Mouse (Mus musculus) 416B (cell line): Measurements from ENCODE around the gene Zfp27.
"Not testable (repeated sequence)": the region's sequence is repeated elsewhere in the genome, so short reads cannot be mapped to it uniquely, and the experiment has no call there.

Experiments used
- DNase-seq: peaks from one replicate; pipeline ENCODE4 v3.0.0; 2011; ENCODE audit warnings: low read depth

The Zfp27 gene

DNA sequence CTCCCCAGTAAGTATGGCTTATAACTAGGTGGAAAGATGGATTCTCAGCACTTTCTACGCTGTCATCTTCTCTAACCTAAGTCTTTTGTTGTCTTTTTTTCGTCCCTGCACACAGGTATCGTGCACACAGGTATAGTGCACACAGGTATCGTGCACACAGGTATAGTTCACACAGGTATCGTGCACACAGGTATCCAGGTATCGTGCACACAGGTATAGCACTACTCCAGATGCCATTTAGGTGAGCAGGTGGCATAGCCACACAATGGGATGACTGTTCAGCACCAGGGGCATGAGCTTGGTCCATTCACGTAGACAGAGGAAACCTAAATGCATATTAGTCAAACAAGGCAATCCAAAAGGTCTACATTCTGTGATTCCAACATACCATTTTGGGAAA is 15.9 kb downstream of the Zfp27 start:
- no peak for DNase-seq

DNA sequence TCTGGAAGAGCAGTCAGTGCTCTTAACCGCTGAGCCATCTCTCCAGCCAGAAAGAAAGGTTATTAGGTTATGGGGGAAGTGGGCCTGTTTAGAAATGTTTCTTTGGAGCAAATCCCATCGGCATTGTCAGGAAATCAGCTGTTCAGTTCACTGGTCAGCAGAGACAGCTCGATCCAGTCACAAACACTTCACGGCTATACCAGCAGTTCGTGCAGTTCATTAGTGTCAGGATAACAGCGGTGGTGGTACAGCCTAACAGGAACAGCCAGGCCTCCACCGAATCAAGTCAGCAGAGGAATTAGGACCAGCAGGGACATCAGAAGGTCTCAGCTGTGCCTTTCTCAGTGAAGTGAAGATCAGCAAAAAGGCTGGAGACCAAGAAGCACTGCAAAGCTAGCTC is 25.5 kb downstream of the Zfp27 start:
- DNase-seq = no peak

DNA sequence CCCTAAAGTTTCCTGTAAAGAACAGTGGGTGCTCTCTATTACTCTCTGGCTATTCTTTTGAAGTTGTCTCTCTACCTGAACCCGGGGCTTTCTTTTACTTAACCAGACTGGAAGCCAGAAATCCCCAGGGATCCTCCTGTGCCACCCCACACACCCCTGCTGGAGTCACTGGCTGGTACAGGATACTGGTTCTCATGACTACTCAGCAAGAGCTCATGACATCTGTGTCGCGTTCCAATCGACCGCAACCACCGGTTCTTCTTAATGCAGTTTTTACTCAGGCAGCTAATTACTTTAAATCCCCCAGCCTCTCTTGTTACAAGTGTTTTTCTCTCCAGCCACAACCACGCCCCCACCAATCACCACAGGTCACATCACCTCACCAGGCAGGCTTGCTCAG is 26.3 kb downstream of the Zfp27 start:
- no peak for DNase-seq

DNA sequence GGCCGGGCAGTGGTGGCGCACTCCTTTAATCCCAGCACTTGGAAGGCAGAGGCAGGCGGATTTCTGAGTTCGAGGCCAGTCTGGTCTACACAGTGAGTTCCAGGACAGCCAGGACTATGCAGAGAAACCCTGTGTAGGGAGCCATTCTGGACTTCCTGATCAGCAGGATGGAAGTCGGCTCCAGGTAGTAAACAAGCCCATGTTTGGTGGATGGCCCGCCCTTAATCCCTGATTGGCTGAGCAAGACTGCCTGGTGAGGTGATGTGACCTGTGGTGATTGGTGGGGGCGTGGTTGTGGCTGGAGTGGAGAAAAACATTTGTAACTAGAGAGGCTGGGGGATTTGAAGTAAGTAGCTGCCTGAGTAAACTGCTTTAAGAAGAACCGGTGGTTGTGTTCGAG is 28.8 kb downstream of the Zfp27 start:
- DNase-seq = not testable (repeated sequence)

DNA sequence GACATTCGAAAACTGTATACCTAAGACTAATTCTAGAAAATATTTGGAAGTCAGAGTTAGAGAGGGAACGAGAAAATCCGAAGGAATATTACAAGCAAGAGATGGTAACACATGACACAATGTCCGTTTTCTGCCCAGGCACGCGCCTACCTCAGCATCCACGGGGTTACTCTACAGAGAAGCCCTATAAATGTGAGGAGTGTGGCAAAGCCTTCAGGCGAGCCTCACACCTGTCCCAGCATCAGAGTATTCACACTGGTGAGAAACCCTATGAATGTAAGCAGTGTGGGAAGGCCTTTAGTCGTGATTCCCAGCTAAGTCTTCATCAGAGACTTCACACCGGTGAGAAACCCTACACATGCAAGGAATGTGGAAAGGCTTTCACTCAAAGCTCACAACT is 32.1 kb downstream of the Zfp27 start:
- no peak for DNase-seq

DNA sequence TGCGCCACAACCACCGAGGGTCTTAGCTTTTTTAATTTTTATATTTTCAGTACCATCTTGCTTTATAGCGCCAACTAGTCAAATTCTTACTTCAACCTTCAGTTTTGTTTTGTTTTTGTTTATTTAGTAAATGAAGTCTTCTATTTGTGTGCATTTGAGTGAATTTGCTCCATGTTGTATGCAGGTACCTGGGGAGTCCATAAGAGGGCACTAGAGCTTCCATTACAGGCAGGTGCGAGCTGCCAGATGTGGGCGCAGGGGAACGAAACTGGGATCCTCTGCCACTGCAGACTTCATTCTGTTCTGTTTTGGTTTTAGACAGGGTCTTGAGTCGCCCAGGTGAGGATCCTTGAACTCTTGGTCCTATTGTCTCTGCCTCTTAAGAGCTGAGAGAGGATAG is 44.7 kb downstream of the Zfp27 start:
- DNase-seq = peak; percentile 70

DNA sequence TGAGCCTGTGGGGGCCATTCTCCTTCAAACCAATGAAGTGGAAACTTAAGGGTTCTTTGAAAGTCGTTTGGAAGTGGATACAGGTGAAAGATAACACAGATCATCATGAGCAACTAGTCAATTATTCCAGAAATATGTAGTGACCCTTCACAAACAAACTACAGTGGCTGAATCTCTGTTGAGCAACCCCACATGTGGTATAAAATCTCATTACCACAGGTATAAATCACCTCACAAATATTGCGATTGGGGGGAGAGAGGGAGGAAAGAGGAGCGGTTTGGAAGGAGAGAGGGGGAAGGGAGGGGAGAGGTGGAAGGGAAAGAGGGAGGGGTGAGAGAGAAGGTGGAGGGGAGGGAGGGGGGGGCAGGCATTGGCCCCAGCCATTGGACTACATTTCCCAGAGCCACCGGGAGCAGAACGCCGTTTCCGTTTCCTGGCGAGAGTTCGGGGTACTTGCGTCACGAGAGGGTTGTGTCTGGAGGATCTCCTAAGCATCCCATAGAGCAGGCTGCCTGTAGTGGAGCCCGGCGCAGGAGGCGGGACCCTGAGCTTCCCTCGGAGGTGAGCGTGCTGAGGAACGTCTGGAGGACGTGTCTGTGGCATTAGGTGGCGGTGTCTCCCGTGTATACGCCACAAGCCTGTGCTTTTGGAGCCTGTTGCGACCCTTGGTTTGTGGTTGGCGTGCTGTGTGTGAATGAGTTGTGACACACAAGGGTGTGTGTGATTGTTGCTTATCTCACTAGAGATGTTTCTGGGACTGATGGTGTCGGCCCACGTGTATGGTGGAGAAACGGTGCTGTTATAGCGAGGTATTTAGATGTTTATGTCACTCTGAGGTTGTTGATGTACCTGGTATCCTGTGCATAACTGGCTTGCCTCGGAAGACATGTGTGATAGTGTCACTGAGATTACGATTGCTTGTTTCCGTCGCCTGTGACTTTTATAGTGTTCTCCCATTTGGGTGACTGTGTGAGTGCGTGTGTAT is 46.5 kb downstream of the Zfp27 start, which contains the start of gene Zfp420:
TSS of gene Zfp420 (plus strand) at position 448 of the 986 bp plus-strand sequence.
- DNase-seq = peak; percentile 93

DNA sequence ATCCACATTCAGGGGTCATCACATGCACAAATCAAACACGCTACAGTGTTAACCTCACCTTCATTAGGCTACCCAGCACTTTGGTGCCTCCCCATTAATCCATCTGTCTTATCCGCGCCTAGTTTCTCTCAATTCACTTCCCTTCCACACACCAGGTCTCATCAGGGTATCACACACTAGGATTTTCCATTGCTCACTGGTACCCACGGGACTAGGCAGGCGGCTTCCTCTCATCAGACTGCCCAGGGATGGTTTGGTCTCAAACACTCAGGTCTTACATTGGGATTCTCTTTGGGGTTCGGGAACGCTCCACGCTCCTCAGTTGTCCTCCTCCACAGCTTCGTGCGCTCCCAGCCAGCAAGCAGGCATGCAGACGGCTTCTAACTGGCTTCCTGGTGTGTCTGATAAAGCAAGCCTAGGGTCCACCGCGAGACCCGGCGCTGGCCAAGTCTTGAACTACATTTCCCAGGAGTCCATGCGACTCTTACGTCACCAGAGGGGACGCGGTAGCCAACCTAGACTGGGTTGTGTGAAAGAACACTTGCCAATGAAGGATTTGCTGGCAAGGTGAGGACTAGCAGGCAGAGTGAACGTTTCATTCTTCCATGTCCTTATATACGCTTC is 53.0 kb downstream of the Zfp27 start, which contains the start of gene Zfp940:
TSS of gene Zfp940 (minus strand) at position 451 of the 624 bp plus-strand sequence.
- no peak for DNase-seq

DNA sequence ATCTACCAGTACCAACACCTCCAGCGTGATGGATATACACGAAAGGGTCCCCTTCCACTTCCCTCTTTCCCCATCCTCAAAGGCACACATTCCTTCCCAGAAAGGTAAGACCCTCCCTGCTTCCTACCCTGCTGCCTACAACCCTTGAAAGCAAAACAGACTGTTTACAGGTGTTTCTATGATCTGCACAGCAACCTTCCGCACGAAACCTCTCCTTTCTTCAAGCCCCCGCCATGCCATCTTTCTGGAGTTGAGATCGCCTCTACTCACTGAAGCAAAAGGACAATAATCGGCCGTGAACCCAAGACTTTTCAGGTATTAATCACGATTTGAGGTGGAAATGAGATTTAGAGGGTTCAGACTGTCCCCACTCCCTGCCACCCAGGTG is 53.5 kb downstream of the Zfp27 start:
- no peak for DNase-seq

DNA sequence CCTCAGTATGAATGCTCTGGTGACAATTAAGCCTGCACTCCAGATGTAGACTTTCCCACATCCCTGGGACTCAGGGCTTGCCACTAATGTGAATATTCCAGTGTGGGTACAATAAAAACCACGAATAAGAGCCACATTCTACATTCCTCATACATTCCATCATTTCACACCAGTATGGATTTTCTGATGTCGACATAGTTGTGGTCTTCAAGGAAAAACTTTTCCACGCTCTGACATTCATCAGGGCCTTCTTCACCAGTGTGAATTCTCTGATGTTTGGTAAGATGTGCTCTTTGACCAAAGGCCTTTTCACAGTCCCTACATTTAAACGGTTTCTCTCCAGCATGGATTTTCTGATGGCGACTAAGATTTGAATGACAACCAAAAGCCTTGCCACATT is 61.8 kb downstream of the Zfp27 start:
- DNase-seq = no peak
